Mouse (Mus musculus) kidney, adult 18-20 months (tissue): ENCODE results near the gene Cdca3.

Experiments used
- DNase-seq: peaks from one replicate; pipeline ENCODE4 v3.0.0; 2021

Gene Cdca3

DNA sequence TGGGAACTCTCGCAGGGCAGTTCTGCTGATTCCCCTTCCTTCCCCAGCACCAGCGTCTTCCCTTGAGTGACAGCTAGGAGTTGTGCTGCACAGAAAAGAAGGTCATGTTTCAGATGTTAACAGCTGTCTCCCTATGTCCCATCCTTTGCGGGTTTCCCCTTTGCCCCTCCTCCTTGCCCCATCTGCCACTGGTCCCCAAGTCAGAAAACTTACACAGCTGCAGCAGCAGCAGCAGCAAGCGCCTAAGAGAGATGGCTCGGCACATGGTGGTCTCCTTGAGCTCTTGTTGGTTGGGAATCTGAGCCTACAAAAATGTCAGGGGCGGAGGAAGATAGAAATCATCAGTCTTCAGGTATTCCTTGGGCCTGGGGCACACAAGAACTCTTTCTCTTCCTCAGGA, 50.0 kb downstream of the Cdca3 start:
- DNase-seq: no peak

DNA sequence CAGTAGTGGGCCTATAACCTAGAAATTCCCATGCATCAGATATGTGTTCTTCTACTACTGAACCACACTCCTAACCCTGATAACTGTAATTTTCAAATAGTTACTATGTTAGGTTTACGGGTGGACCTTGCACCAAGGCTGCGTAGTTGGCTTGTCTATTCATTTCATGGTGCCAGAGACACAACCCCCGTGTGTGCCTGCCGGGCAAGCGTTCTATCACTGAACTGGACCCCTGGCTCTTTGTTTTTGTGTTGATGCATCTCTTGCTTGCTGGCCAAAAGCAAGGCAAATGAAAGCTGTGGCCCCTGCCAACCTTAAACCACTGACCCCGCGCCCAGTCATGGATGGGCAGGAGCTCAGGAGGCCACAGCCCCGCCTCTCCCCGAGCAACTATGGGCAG, 52.5 kb downstream of the Cdca3 start:
- no peak for DNase-seq
